8 mouse cellular contexts compared by ENCODE assay signal in the genomic region with DNA sequence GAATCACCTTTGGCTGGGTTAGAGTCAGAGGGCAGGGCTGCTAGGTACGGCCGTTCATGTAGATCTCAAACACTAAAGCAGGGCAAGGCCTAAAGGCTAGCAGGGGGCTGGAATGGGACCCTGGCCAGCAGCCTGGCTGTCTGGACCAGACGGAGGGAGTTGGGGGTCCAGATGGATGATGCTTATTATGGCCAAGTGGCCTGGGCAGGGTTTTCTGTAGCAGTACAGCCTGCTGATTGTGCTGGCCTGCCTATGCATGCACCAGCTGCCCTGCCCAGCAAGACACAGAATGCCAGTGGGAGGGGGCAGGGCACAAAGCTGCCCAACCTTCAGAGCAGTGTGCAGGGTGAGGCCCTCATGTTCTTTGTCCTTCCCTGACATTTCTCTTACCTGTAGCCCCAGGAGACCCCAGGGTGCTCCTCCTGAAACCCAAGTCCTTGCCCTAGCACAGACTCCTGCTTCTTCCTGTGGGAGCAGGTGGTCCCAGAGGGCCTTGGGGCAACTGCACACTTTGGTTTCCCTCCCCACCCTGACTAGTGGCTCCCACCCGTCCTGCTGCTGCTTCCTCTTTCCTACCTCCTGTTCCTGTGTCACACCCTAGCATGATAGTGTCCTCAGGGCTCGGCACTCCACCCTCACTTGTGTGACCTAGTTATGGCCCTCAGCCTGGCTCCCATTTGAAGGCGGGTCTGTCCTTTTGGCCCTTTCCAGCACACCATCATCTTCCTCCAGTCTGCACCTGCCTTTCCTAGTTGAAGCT. TPM values are rescaled to one million over a fixed set of nuclear protein-coding genes. Genes with fewer than 3 reads are reported as not detected.
DNase-seq lines count a peak whose midpoint lies in the region; ATAC-seq and TF ChIP-seq lines count a peak whose summit lies in the region.

No protein-coding gene starts in this region.

- 43% methylated on average over 6 of the region's 6 CpGs for WGBS in heart, adult 2 months
- 62% methylated on average over 6 of the region's 6 CpGs for WGBS in kidney, postnatal 0 days
- 67% methylated on average over 6 of the region's 6 CpGs for WGBS in midbrain, postnatal 0 days

- TF ChIP-seq CTCF in heart, adult 2 months (IDR thresholded peaks at IDR 0.05), result no peak
- no peak for TF ChIP-seq CTCF in kidney, postnatal 0 days (IDR thresholded peaks at IDR 0.05; ENCODE audit: low read depth)
- no peak for TF ChIP-seq CTCF in midbrain, postnatal 0 days (IDR thresholded peaks at IDR 0.05)

- TF ChIP-seq EP300 in heart, adult 2 months (IDR thresholded peaks at IDR 0.05; ENCODE audit: insufficient read depth, low read depth, low read length), result peak; percentile 74

- peak overlapping the region; percentile 67 for H3K27ac ChIP-seq in heart, adult 2 months
- H3K27ac ChIP-seq in brown adipose tissue, adult 24 weeks (replicated peaks; ENCODE audit: low read depth, low read length), result peak overlapping the region; percentile 59
- H3K27ac ChIP-seq in kidney, postnatal 0 days, result peak overlapping the region; percentile 39
- no peak overlapping the region for H3K27ac ChIP-seq in midbrain, postnatal 0 days (ENCODE audit: low read depth, low read length)

- no peaks in the 10 kb centered on the region for H3K79me2 ChIP-seq in heart, adult 2 months (replicated peaks; ENCODE audit: control insufficient read depth, insufficient read depth, low read length)

- TF ChIP-seq POLR2A in heart, adult 2 months (IDR thresholded peaks at IDR 0.05; ENCODE audit: insufficient read depth, low read depth, low read length), result no peak

- DNase-seq in heart, adult 2 months, result peak; percentile 61 to 66
- no peak for DNase-seq in heart, postnatal 4 days
- peak; percentile 40 to 71 for DNase-seq in heart, adult 9 months (ENCODE audit: low spot score in 2 of 2)
- DNase-seq in kidney, postnatal 0 days (ENCODE audit: low spot score), result no peak
- DNase-seq in midbrain, postnatal 0 days (ENCODE audit: low spot score), result peak; percentile 85
- no peak for DNase-seq in thymus, postnatal 4 days
- DNase-seq in frontal cortex, postnatal 36 days (ENCODE audit: low spot score in 2 of 2), result no peak

- no peaks in the 10 kb centered on the region for H3K36me3 ChIP-seq in heart, adult 2 months (ENCODE audit: control insufficient read depth, insufficient read depth, low read length)
- peaks cover 20% of the 10 kb centered on the region; the same call in 1 of the 2 replicates for H3K36me3 ChIP-seq in kidney, postnatal 0 days (ENCODE audit: insufficient read depth, low read length)
- H3K36me3 ChIP-seq in midbrain, postnatal 0 days (ENCODE audit: insufficient read depth, low read length), result peaks cover 27% of the 10 kb centered on the region

- peak overlapping the region; percentile 22; the same call in 1 of the 2 replicates for H3K4me3 ChIP-seq in heart, adult 2 months
- H3K4me3 ChIP-seq in brown adipose tissue, adult 24 weeks (ENCODE audit: insufficient read depth, low read depth, low read length), result no peak overlapping the region; the same call in 1 of the 2 replicates
- H3K4me3 ChIP-seq in kidney, postnatal 0 days (replicated peaks; ENCODE audit: low read depth, low read length), result no peak overlapping the region
- H3K4me3 ChIP-seq in midbrain, postnatal 0 days (ENCODE audit: low read depth, low read length), result peak overlapping the region; percentile 9; the same call in 1 of the 2 replicates

- no peaks in the 10 kb centered on the region for H3K27me3 ChIP-seq in heart, adult 2 months (ENCODE audit: control insufficient read depth, insufficient read depth, low read length)
- H3K27me3 ChIP-seq in kidney, postnatal 0 days (ENCODE audit: insufficient read depth, low read length), result no peaks in the 10 kb centered on the region
- peaks cover 3% of the 10 kb centered on the region; the same call in 1 of the 2 replicates for H3K27me3 ChIP-seq in midbrain, postnatal 0 days (ENCODE audit: insufficient read depth, low read length)

- peak overlapping the region; percentile 99 for H3K4me2 ChIP-seq in kidney, postnatal 0 days (ENCODE audit: low read length)
- H3K4me2 ChIP-seq in midbrain, postnatal 0 days (ENCODE audit: low read depth, low read length, poor library complexity, severe bottlenecking), result peak overlapping the region; percentile 41

- no peak overlapping the region for H3K9ac ChIP-seq in heart, adult 2 months (ENCODE audit: low read depth, low read length)
- H3K9ac ChIP-seq in kidney, postnatal 0 days (ENCODE audit: low read depth, low read length), result peak overlapping the region; percentile 24; the same call in 1 of the 2 replicates
- H3K9ac ChIP-seq in midbrain, postnatal 0 days (replicated peaks; ENCODE audit: low read length, poor library complexity, severe bottlenecking), result 0 out of 2 replicates have a peak overlapping the region, but pooled peaks have one; percentile 26

- H3K4me1 ChIP-seq in heart, adult 2 months (ENCODE audit: control insufficient read depth, insufficient read depth, low read length), result peaks cover 20% of the 10 kb centered on the region
- peaks cover 38% of the 10 kb centered on the region for H3K4me1 ChIP-seq in brown adipose tissue, adult 24 weeks (ENCODE audit: control insufficient read depth, insufficient read depth, insufficient read length, low read length)
- peaks cover 34% of the 10 kb centered on the region for H3K4me1 ChIP-seq in kidney, postnatal 0 days (replicated peaks; ENCODE audit: insufficient read depth, low read length)
- peaks cover 40% of the 10 kb centered on the region for H3K4me1 ChIP-seq in midbrain, postnatal 0 days (ENCODE audit: insufficient read depth, low read length)

- no peaks in the 10 kb centered on the region for H3K9me3 ChIP-seq in kidney, postnatal 0 days (replicated peaks; ENCODE audit: low read length)
- H3K9me3 ChIP-seq in midbrain, postnatal 0 days (ENCODE audit: low read length), result no peaks in the 10 kb centered on the region

- intact Hi-C loops in heart, adult 2 months (cut with DNase I), result loop anchor here (2.0 kb wide), 1 partner anchor 71 kb away; no protein-coding TSS in a partner anchor

- ATAC-seq in kidney, postnatal 0 days (replicated peaks; ENCODE audit: low FRiP score, low read depth), result no peak
- no peak for ATAC-seq in midbrain, postnatal 0 days (ENCODE audit: low FRiP score)

RNA-seq across cellular contexts. Expression of gene Tprn, which starts 3.7 kb away (rescaled TPM):
- total RNA-seq in heart, adult 2 months (2021), result 1 to 10 TPM; 5.9 to 6.7 TPM
- polyA plus RNA-seq in heart, adult 2 months (2012; rRNA removed), result 7.5 and 9.9 TPM in 2 replicates
- 1 to 10 TPM; 4.9 to 5.7 TPM for total RNA-seq in heart, postnatal 4 days (2021)
- polyA plus RNA-seq in brown adipose tissue, adult 24 weeks (2012; ENCODE audit: insufficient read depth, insufficient read length, missing spikeins), result 1.7 and 3.7 TPM in 2 replicates
- 17.1 and 18.0 TPM in 2 replicates for polyA plus RNA-seq in kidney, postnatal 0 days (2015; fragmentation: Nextera tagmentation; extraction: Ambion mirVana)
- 23.7 and 45.5 TPM in 2 replicates for total RNA-seq in midbrain, postnatal 0 days (2014; rRNA removed)
- 17.8 and 18.1 TPM in 2 replicates for polyA plus RNA-seq in midbrain, postnatal 0 days (2015; fragmentation: Nextera tagmentation; extraction: Ambion mirVana)

RNA-seq across cellular contexts. Expression of gene Ssna1, which starts 6.2 kb away (rescaled TPM):
- 10 to 100 TPM; 39.7 to 41.5 TPM for total RNA-seq in heart, adult 2 months (2021)
- 33.1 and 36.3 TPM in 2 replicates for polyA plus RNA-seq in heart, adult 2 months (2012; rRNA removed)
- total RNA-seq in heart, postnatal 4 days (2021), result 10 to 100 TPM; 60.0 to 62.0 TPM
- 41.7 and 44.0 TPM in 2 replicates for polyA plus RNA-seq in brown adipose tissue, adult 24 weeks (2012; ENCODE audit: insufficient read depth, insufficient read length, missing spikeins)
- 172 TPM in 2 replicates for polyA plus RNA-seq in kidney, postnatal 0 days (2015; fragmentation: Nextera tagmentation; extraction: Ambion mirVana)
- 71.7 and 83.9 TPM in 2 replicates for total RNA-seq in midbrain, postnatal 0 days (2014; rRNA removed)
- polyA plus RNA-seq in midbrain, postnatal 0 days (2015; fragmentation: Nextera tagmentation; extraction: Ambion mirVana), result 158 and 172 TPM in 2 replicates

RNA-seq across cellular contexts. Expression of gene Anapc2, which starts 6.2 kb away (rescaled TPM):
- 10 to 100 TPM; 36.0 to 36.3 TPM for total RNA-seq in heart, adult 2 months (2021)
- polyA plus RNA-seq in heart, adult 2 months (2012; rRNA removed), result 57.2 and 68.2 TPM in 2 replicates
- total RNA-seq in heart, postnatal 4 days (2021), result 10 to 100 TPM; 49.7 to 53.1 TPM
- 18.6 and 23.7 TPM in 2 replicates for polyA plus RNA-seq in brown adipose tissue, adult 24 weeks (2012; ENCODE audit: insufficient read depth, insufficient read length, missing spikeins)
- 79.4 and 84.0 TPM in 2 replicates for polyA plus RNA-seq in kidney, postnatal 0 days (2015; fragmentation: Nextera tagmentation; extraction: Ambion mirVana)
- total RNA-seq in midbrain, postnatal 0 days (2014; rRNA removed), result 35.0 and 39.3 TPM in 2 replicates
- polyA plus RNA-seq in midbrain, postnatal 0 days (2015; fragmentation: Nextera tagmentation; extraction: Ambion mirVana), result 103 and 107 TPM in 2 replicates

RNA-seq across cellular contexts. Expression of gene Tmem203, which starts 10.8 kb away (rescaled TPM):
- 10 to 100 TPM; 13.1 to 14.1 TPM for total RNA-seq in heart, adult 2 months (2021)
- 18.2 and 22.2 TPM in 2 replicates for polyA plus RNA-seq in heart, adult 2 months (2012; rRNA removed)
- 10 to 100 TPM; 16.9 to 18.1 TPM for total RNA-seq in heart, postnatal 4 days (2021)
- 13.5 and 18.9 TPM in 2 replicates for polyA plus RNA-seq in brown adipose tissue, adult 24 weeks (2012; ENCODE audit: insufficient read depth, insufficient read length, missing spikeins)
- polyA plus RNA-seq in kidney, postnatal 0 days (2015; fragmentation: Nextera tagmentation; extraction: Ambion mirVana), result 42.6 and 46.7 TPM in 2 replicates
- 34.4 and 47.8 TPM in 2 replicates for total RNA-seq in midbrain, postnatal 0 days (2014; rRNA removed)
- polyA plus RNA-seq in midbrain, postnatal 0 days (2015; fragmentation: Nextera tagmentation; extraction: Ambion mirVana), result 20.0 and 22.7 TPM in 2 replicates

RNA-seq across cellular contexts. Expression of gene AL732309.1, which starts 19.4 kb away (rescaled TPM):
- total RNA-seq in heart, adult 2 months (2021), result 1 to 10 TPM in 1 of 2 experiments, under 1 TPM in 1; 0.68 to 1.8 TPM
- polyA plus RNA-seq in heart, adult 2 months (2012; rRNA removed), result 4.7 and 6.1 TPM in 2 replicates
- total RNA-seq in heart, postnatal 4 days (2021), result 1 to 10 TPM; 1.3 to 1.8 TPM
- polyA plus RNA-seq in brown adipose tissue, adult 24 weeks (2012; ENCODE audit: insufficient read depth, insufficient read length, missing spikeins), result 2.3 and 5.4 TPM in 2 replicates
- 2.7 and 3.7 TPM in 2 replicates for polyA plus RNA-seq in kidney, postnatal 0 days (2015; fragmentation: Nextera tagmentation; extraction: Ambion mirVana)
- 7.3 and 12.3 TPM in 2 replicates for total RNA-seq in midbrain, postnatal 0 days (2014; rRNA removed)
- polyA plus RNA-seq in midbrain, postnatal 0 days (2015; fragmentation: Nextera tagmentation; extraction: Ambion mirVana), result 2.4 and 3.0 TPM in 2 replicates

Comparison
In these comparisons a context has a peak if more than half of its experiments do, and no peak if none do; other contexts are left out.
1. DNase-seq: peak in heart, adult 2 months (2 of 2), heart, adult 9 months (2 of 2) and midbrain, postnatal 0 days (single experiment); none in heart, postnatal 4 days (single experiment), kidney, postnatal 0 days (single experiment), thymus, postnatal 4 days (single experiment) and frontal cortex, postnatal 36 days (0 of 2).
2. H3K4me3 ChIP-seq: peak in heart, adult 2 months (single experiment) and midbrain, postnatal 0 days (single experiment); none in brown adipose tissue, adult 24 weeks (single experiment) and kidney, postnatal 0 days (single experiment).